Mouse (Mus musculus) hindbrain, postnatal 0 days (tissue): ENCODE measurements at regions not wholly inside any gene's neighbourhood (a gene's known extent, or its start where the extent isn't known, plus 50 kb on each side); places are given as distances from the start of the nearest gene placed in this dataset.
A peak's percentile ranks its signal among the peaks of the same experiment; 100 is the strongest.

Experiments
- ATAC-seq: fragments of 200-750 bp; cut with Nextera tagmentation; 2 replicates; pipeline ENCODE4 v1.8.0; 2017; ENCODE audit warnings: mild to moderate bottlenecking, moderate TSS enrichment, moderate library complexity
- DNase-seq: peaks from one replicate; pipeline ENCODE4 v3.0.0-alpha.2; 2015; ENCODE audit warnings: low spot score
- H3K27ac ChIP-seq: fragments of 300-500 bp; sonication (generic); 2 replicates; pipeline ENCODE4 v1.5.1; 2014; ENCODE audit warnings: mild to moderate bottlenecking
- H3K27me3 ChIP-seq: fragments of 300-500 bp; sonication (generic); 2 replicates; pipeline ENCODE4 v1.6.1; 2014; ENCODE audit warnings: low read length, mixed read lengths; ENCODE audit not compliant: insufficient read depth
- H3K36me3 ChIP-seq: fragments of 300-500 bp; sonication (generic); 2 replicates; pipeline ENCODE4 v1.6.1; 2014; ENCODE audit warnings: low read length, mixed read lengths; ENCODE audit not compliant: insufficient read depth
- H3K4me1 ChIP-seq: fragments of 300-500 bp; sonication (generic); 2 replicates; pipeline ENCODE4 v1.6.1; 2014; ENCODE audit warnings: antibody characterized with exemption, low read length, mixed read lengths; ENCODE audit not compliant: insufficient read depth
- H3K4me2 ChIP-seq: fragments of 300-500 bp; sonication (generic); 2 replicates; pipeline ENCODE4 v1.6.1; 2014; ENCODE audit warnings: low read depth, mild to moderate bottlenecking, low read length, moderate library complexity, mixed read lengths
- H3K4me3 ChIP-seq: fragments of 300-500 bp; sonication (generic); 2 replicates; pipeline ENCODE4 v1.5.1; 2014; ENCODE audit warnings: low read length
- H3K9ac ChIP-seq: fragments of 300-500 bp; sonication (generic); replicated peaks from 2 replicates; pipeline ENCODE4 v1.6.1; 2014; ENCODE audit warnings: mild to moderate bottlenecking, low read length, moderate library complexity, mixed read lengths
- H3K9me3 ChIP-seq: fragments of 300-500 bp; sonication (generic); 2 replicates; pipeline ENCODE4 v1.6.1; 2016; ENCODE audit warnings: low read length, mixed read lengths
- CTCF ChIP-seq: IDR thresholded peaks from 2 replicates; pipeline ENCODE4 v1.5.1; 2016; ENCODE audit warnings: antibody characterized with exemption, control low read depth, low read depth
- WGBS: fragments of 180-500 bp; shearing (Covaris S2); extraction: QIAGEN DNeasy Blood & Tissue Kit; methylation state at CpG from one replicate; pipeline ENCODE4 v1.1.7; 2014; 5-methylcytosine and 5-hydroxymethylcytosine counted together

DNA sequence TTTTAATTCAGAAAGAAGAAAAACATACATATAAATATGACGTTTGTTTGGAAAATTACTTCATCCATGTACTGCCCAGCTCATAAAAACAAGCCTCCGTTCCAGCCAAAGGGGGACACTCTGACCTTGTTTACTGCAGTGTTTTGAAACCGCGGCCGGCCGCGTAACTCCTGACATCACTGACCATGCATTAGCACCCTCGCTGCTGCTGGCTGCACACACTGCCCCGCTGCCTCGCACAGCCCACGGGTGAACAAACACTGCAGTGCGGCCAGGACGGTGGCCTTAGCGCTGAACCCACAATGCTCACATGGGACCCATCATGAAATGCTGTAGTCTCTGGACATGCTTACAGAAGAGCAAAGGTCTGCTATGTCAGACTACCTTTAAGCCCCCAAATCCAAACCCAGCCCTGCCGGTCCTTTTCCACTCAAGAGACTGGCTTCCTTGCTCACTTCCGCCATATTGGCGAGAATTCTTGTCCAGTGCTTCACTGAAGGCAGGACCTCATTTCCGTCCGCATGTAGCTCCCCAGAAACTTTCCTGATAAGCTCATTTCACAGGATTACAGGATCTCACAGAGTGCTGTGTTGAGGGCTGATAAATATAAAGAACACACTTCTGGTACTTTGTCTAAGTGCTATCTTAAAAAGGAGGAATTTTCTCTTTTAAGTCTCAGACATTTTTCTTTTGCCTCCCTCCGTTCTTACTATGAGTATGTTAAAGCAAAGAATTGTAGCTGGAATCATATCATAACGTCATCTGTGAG, 154.9 kb upstream of the Klf14 start:
- no peaks in the 10 kb centered on the region for H3K27me3 ChIP-seq
- no peaks in the 10 kb centered on the region for H3K36me3 ChIP-seq
- H3K9ac ChIP-seq = no peak overlapping the region
- ATAC-seq (no peak), DNase-seq (no peak)
- no peak for TF ChIP-seq CTCF
- no peak overlapping the region for H3K4me3 ChIP-seq
- no peak overlapping the region for H3K4me2 ChIP-seq
- H3K27ac ChIP-seq = no peak overlapping the region
- WGBS = 92% methylated on average over 21 of the region's 21 CpGs
- no peaks in the 10 kb centered on the region for H3K9me3 ChIP-seq
- no peaks in the 10 kb centered on the region for H3K4me1 ChIP-seq

DNA sequence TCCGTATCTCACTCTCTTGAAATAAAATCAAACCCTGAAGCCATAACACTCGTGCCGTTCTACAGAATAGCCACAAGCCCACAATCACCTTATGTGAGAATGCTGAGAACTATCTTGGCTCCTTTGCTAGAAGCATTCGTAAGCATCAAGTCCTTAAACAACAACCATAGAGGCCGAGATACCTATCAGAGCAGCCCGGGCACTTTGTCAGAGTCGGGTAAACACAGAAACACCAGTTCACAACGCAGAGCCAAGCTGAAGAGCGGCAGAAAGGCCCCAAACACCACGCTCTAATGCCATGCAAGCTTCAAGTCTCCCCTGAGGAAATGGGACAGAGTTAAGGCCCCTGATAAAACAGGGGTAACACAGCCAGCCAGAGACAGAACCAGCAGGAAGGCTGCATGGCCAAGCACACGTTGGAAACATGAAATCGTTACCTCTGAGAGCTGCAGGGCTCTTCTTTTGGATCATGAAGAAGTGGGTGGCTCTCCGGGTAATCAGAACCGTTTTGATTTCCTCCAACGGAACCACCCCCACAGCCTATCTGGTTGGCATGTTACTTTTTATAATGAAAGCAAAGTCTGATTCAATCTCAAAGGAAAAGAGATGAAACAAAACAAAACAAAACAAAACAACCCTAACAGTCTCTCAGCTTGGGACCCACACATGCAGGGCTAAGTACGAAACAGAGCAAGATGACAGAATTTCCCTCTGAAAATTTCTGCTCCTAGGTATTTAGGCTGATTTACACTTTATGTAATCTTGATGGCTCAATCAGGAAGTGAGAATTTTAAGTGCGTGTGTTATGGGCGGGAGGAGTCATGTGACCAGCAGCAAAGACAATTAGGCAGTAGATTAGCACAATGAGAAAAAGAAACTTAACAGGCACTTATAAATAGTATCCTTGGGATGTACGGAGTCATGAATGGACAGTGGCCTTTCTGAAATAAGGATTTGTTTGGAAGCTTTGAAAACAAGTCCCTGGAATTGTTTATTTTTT, 155.8 kb upstream of the Klf14 start:
- 73% methylated on average over 19 of the region's 19 CpGs for WGBS
- H3K27ac ChIP-seq = no peak overlapping the region

DNA sequence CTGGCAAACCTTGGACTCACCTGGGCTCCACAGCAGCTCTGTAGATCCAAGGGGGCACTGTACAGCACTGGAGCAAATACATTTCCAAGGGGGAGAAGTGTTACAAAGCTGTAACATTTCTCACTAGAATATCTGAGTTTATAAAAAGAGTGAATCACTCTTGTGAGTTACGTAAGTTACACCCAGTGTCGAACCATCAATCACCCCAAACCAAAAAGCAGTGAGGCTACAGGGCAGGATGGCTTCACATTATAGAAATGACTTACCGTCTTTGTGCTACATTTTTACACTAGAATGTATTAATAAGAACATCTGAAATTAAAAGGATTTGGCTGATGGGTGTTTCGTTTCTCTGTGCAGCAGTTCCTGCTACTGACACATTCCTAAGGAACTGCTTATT, 156.7 kb upstream of the Klf14 start:
- Histone ChIP-seq H3K4me3 (no peak overlapping the region), H3K27me3 (no peaks in the 10 kb centered on the region), H3K36me3 (no peaks in the 10 kb centered on the region), H3K4me2 (no peak overlapping the region), H3K4me1 (no peaks in the 10 kb centered on the region), H3K27ac (no peak overlapping the region), H3K9me3 (no peaks in the 10 kb centered on the region), H3K9ac (no peak overlapping the region)
- DNase-seq = no peak
- 74% methylated on average over 4 of the region's 4 CpGs for WGBS
- no peak for TF ChIP-seq CTCF
- ATAC-seq = no peak

More for the DNA sequence above, 155.8 kb upstream of the Klf14 start:
- Histone ChIP-seq H3K36me3 (no peaks in the 10 kb centered on the region), H3K9ac (no peak overlapping the region), H3K9me3 (no peaks in the 10 kb centered on the region), H3K4me1 (no peaks in the 10 kb centered on the region), H3K27me3 (no peaks in the 10 kb centered on the region), H3K4me2 (no peak overlapping the region), H3K4me3 (no peak overlapping the region)
- no peak for TF ChIP-seq CTCF
- no peak for ATAC-seq
- no peak for DNase-seq

DNA sequence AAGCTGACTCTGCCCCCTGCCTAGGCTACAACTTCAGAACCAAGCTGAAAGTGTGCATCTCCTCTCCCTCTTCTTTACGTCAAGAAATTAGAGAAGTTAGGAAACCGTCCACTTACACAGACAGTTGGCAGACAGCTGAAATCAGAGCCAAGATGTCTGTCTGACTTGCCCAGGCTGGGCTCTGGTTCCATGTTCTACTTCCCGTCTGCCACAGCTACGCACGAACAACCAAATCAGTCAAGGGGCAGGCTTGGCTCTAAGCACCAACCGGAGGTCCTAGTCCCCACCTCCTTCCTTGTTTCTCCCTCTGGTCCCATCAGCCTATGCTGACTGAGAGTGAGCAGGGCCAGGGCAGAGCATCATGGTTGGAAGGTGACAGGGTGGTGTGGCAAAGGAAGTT, 157.5 kb upstream of the Klf14 start:
- Histone ChIP-seq H3K4me2 (no peak overlapping the region), H3K4me1 (no peaks in the 10 kb centered on the region), H3K4me3 (no peak overlapping the region), H3K36me3 (no peaks in the 10 kb centered on the region), H3K9me3 (no peaks in the 10 kb centered on the region), H3K9ac (no peak overlapping the region), H3K27me3 (no peaks in the 10 kb centered on the region), H3K27ac (no peak overlapping the region)
- no peak for TF ChIP-seq CTCF
- DNase-seq (no peak), ATAC-seq (no peak)
- 47% methylated on average over 6 of the region's 6 CpGs for WGBS

DNA sequence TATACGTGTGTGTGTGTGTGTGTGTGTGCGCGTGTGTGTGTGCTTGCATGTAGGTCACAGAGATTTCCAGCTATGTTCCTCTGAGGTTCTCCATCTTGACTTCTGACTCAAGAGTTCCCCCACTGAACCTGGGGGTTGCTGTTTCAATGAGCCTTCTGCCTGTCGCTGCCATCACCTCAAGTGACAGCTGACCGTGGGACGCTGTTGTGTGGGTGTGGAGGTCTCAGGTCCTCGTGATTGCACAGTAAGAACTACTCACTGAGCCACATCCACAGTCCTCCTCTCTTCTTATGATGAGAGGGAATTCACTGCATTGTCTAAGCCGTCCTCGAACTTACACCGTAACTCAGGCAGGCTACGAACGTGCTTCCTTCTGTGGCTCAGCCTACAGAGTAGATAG, 158.8 kb upstream of the Klf14 start:
- Histone ChIP-seq H3K4me1 (no peaks in the 10 kb centered on the region), H3K27me3 (no peaks in the 10 kb centered on the region), H3K4me2 (no peak overlapping the region), H3K27ac (no peak overlapping the region), H3K4me3 (no peak overlapping the region), H3K9ac (no peak overlapping the region), H3K36me3 (no peaks in the 10 kb centered on the region), H3K9me3 (no peaks in the 10 kb centered on the region)
- TF ChIP-seq CTCF = no peak
- WGBS = 88% methylated on average over 12 of the region's 12 CpGs
- DNase-seq (no peak), ATAC-seq (no peak)

DNA sequence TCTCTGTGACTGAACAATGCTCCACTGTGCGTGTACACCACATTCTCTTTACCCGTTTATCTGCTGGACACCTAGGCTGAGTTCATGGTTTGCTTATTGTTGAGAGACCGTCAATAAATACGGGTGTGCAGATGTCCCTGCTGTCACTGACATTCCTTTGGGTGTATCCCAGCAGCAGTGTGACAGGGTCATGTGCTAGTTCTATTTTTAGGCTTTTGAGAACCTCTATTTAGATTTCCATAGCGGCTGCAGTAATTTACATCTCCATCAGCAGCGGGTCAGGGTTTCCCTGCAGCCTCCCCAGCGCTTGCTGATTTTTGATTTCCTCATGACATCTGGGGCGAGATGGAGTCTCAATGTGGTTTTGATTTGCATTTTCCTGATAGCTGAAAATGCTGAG, 162.1 kb upstream of the Klf14 start:
- no peaks in the 10 kb centered on the region for H3K4me1 ChIP-seq
- H3K36me3 ChIP-seq = no peaks in the 10 kb centered on the region
- no peak overlapping the region for H3K4me2 ChIP-seq
- ATAC-seq = no peak
- H3K27me3 ChIP-seq = no peaks in the 10 kb centered on the region
- H3K27ac ChIP-seq = no peak overlapping the region
- H3K9me3 ChIP-seq = no peaks in the 10 kb centered on the region
- no peak for TF ChIP-seq CTCF
- WGBS = 15% methylated on average over 8 of the region's 8 CpGs
- no peak overlapping the region for H3K4me3 ChIP-seq
- peak; percentile 29 for DNase-seq
- no peak overlapping the region for H3K9ac ChIP-seq
